Mouse (Mus musculus): ENCODE measurements around the gene Otp. TPM values are rescaled to one million over a fixed set of nuclear protein-coding genes. Genes with fewer than 3 reads are reported as not detected.

Gene Otp
- polyA plus RNA-seq, 1 experiment from 2014 or later: 6.2 TPM

- Histone ChIP-seq H3K4me1 (ENCODE audit: control insufficient read depth, insufficient read depth, low read depth, low read length) (peaks cover 4% of the 10 kb centered on the region; the same call in 1 of the 2 replicates), H3K9me3 (ENCODE audit: control insufficient read depth, low read length) (no peaks in the 10 kb centered on the region), H3K4me3 (ENCODE audit: low read length) (no peak overlapping the region), H3K36me3 (ENCODE audit: control insufficient read depth, insufficient read depth, low read length) (no peaks in the 10 kb centered on the region), H3K9ac (ENCODE audit: low read depth, low read length) (no peak overlapping the region), H3K27ac (ENCODE audit: low read depth, low read length) (no peak overlapping the region), H3K27me3 (replicated peaks; ENCODE audit: control insufficient read depth, insufficient read depth, low read length) (no peaks in the 10 kb centered on the region; the same call in 1 of the 2 replicates), H3K4me2 (ENCODE audit: low read length) (no peak overlapping the region)
- no peak for ATAC-seq
- WGBS: 68% methylated on average over 5 of the region's 5 CpGs
These were observed 40.3 kb downstream of the Otp start for GRCm38 (mm10) chr13:94915654-94916053.

- WGBS: 71% methylated on average over 3 of the region's 3 CpGs
- Histone ChIP-seq H3K9me3 (ENCODE audit: control insufficient read depth, low read length) (no peaks in the 10 kb centered on the region), H3K36me3 (ENCODE audit: control insufficient read depth, insufficient read depth, low read length) (no peaks in the 10 kb centered on the region), H3K4me3 (ENCODE audit: low read length) (no peak overlapping the region), H3K27me3 (replicated peaks; ENCODE audit: control insufficient read depth, insufficient read depth, low read length) (no peaks in the 10 kb centered on the region), H3K4me1 (ENCODE audit: control insufficient read depth, insufficient read depth, low read depth, low read length) (no peaks in the 10 kb centered on the region), H3K9ac (ENCODE audit: low read depth, low read length) (no peak overlapping the region), H3K4me2 (ENCODE audit: low read length) (no peak overlapping the region), H3K27ac (ENCODE audit: low read depth, low read length) (no peak overlapping the region)
- no peak for ATAC-seq
These were observed 52.7 kb downstream of the Otp start for GRCm38 (mm10) chr13:94928086-94928485.

Other genes with a start within 250 kb of the Otp start
- gene Tbca, start 86.7 kb upstream of the Otp start, polyA plus RNA-seq (2015; fragmentation: Nextera tagmentation; extraction: Ambion mirVana): 270 and 273 TPM in 2 replicates
- gene Wdr41, start 100.7 kb downstream of the Otp start, polyA plus RNA-seq (2015; fragmentation: Nextera tagmentation; extraction: Ambion mirVana): 28.0 and 30.1 TPM in 2 replicates